Mouse (Mus musculus) kidney, embryonic 14.5 days (tissue): Measurements from ENCODE around the gene Mthfd1l. TPM values are rescaled to one million over a fixed set of nuclear protein-coding genes. Genes with fewer than 3 reads are reported as not detected.

Source experiments
- ATAC-seq: fragments of 200-750 bp; cut with Nextera tagmentation; 2 replicates; pipeline ENCODE4 v1.8.0; 2017; ENCODE audit warnings: moderate number of reproducible peaks, mild to moderate bottlenecking, moderate TSS enrichment, moderate library complexity; ENCODE audit not compliant: low FRiP score, low TSS enrichment
- H3K27ac ChIP-seq: fragments of 300-500 bp; sonication (generic); 2 replicates; pipeline ENCODE4 v1.5.1; 2014; ENCODE audit warnings: low read depth, mild to moderate bottlenecking, low read length, moderate library complexity, mixed read lengths
- H3K27me3 ChIP-seq: fragments of 300-500 bp; sonication (generic); 2 replicates; pipeline ENCODE4 v1.6.1; 2014; ENCODE audit warnings: mild to moderate bottlenecking, low read length; ENCODE audit not compliant: control insufficient read depth, insufficient read depth
- H3K36me3 ChIP-seq: fragments of 300-500 bp; sonication (generic); 2 replicates; pipeline ENCODE4 v1.6.1; 2014; ENCODE audit warnings: low read length, mixed read lengths; ENCODE audit not compliant: control insufficient read depth, insufficient read depth
- H3K4me1 ChIP-seq: fragments of 300-500 bp; sonication (generic); 2 replicates; pipeline ENCODE4 v1.6.1; 2014; ENCODE audit warnings: low read length, mixed read lengths; ENCODE audit not compliant: control insufficient read depth, insufficient read depth
- H3K4me2 ChIP-seq: fragments of 300-500 bp; sonication (generic); replicated peaks from 2 replicates; pipeline ENCODE4 v1.6.1; 2014; ENCODE audit warnings: low read depth, mild to moderate bottlenecking, low read length
- H3K4me3 ChIP-seq: fragments of 300-500 bp; sonication (generic); 2 replicates; pipeline ENCODE4 v1.5.1; 2014; ENCODE audit warnings: mild to moderate bottlenecking, low read length
- H3K9ac ChIP-seq: fragments of 300-500 bp; sonication (generic); 2 replicates; pipeline ENCODE4 v1.6.1; 2014; ENCODE audit warnings: low read depth, mild to moderate bottlenecking, low read length, moderate library complexity
- H3K9me3 ChIP-seq: fragments of 300-500 bp; sonication (generic); 2 replicates; pipeline ENCODE4 v1.6.1; 2016; ENCODE audit warnings: low read length; ENCODE audit not compliant: control insufficient read depth
- WGBS: fragments of 180-500 bp; shearing (Covaris S2); extraction: QIAGEN DNeasy Blood & Tissue Kit; methylation state at CpG from one replicate; pipeline ENCODE4 v1.1.7; 2014; 5-methylcytosine and 5-hydroxymethylcytosine counted together
- polyA plus RNA-seq: library from polyadenylated mRNA; unstranded; fragments of >200 nt; fragmentation: Nextera tagmentation; extraction: Ambion mirVana; gene quantifications from 2 replicates; pipeline ENCODE4 v1.2.1, GENCODE M21; 2014

Gene Mthfd1l
- polyA plus RNA-seq, 1 experiment from 2014 or later, result 20.2 TPM

DNA sequence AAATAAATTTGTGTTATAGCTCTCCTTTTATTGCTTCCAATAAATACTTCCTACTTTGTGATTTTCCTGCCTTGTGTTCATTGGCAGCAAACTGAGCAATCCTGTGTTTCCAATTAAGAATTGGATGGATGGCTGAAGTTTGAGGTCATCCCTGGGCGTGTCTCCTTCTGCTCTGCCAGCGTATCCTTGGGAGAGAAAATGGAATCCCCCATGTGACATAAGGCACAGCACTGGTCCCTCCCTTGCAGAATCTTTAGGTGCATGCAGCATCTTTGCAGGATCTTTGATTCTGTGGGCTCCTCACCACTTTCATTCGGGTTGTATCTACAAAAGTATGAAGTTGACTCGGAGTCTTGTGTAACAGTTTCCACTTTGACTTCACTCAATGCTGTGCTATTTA, 53.7 kb downstream of the Mthfd1l start:
- no peak overlapping the region for H3K4me3 ChIP-seq
- H3K9ac ChIP-seq, result no peak overlapping the region

DNA sequence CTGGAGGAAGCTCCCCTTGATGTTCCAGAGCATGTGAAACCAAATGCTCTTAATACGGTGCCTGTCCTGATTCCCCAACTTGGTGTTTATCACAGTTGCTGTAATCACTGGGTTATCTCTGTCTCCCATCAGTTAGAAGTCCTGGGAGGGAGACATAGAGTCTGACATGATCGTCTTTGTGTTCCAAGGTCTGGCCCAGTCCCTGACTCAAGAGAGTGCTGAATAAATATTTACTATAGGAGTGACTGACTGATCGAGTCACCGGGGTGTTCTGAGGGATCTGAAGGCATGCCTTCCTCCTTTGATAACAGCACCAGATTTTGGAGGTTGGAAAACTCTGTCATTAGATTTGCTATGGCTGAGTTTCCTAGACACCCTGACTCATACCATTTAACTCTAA, 54.5 kb downstream of the Mthfd1l start:
- Histone ChIP-seq H3K9me3 (no peaks in the 10 kb centered on the region), H3K27ac (no peak overlapping the region; the same call in 1 of the 2 replicates), H3K27me3 (no peaks in the 10 kb centered on the region), H3K9ac (no peak overlapping the region), H3K36me3 (peaks cover 9% of the 10 kb centered on the region), H3K4me2 (no peak overlapping the region), H3K4me3 (no peak overlapping the region), H3K4me1 (no peaks in the 10 kb centered on the region)
- ATAC-seq, result no peak
- 59% methylated on average over 4 of the region's 4 CpGs for WGBS

More for the DNA sequence above, 53.7 kb downstream of the Mthfd1l start:
- H3K27ac ChIP-seq, result no peak overlapping the region; the same call in 1 of the 2 replicates
- H3K27me3 ChIP-seq, result no peaks in the 10 kb centered on the region
- H3K4me1 ChIP-seq, result no peaks in the 10 kb centered on the region
- 82% methylated on average over 4 of the region's 4 CpGs for WGBS
- H3K4me2 ChIP-seq, result no peak overlapping the region
- no peaks in the 10 kb centered on the region for H3K9me3 ChIP-seq
- no peak for ATAC-seq
- H3K36me3 ChIP-seq, result peaks cover 6% of the 10 kb centered on the region

DNA sequence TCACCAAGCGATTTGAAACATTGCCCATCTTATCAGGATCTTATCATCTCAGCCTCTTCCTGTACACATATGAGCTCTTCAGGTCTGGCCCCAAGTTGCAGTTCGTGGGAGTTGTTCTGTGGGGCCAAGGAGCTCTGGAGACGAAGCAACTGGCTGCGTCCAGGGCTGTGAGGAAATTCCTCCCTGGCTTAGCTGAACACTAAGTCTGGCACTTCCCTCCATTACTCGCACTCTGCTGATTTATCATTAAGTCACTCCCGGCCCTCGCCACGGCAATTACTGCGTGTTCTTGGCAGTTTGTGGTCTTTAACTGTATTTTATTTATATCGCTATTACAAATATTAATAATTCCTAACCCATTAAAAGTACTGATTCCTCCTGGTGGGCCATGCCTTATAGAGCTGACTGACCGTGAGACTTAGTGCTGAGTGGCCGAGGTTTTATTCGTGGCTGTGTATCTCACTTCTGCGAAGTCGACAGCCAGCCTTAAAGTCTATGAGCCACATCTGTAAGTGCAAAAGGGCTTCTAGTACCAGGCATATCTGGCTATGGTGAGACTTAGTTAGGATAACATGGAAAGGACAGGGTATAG, 56.0 kb downstream of the Mthfd1l start:
- Histone ChIP-seq H3K4me2 (no peak overlapping the region), H3K9ac (no peak overlapping the region), H3K4me3 (no peak overlapping the region), H3K4me1 (no peaks in the 10 kb centered on the region), H3K36me3 (peaks cover 9% of the 10 kb centered on the region), H3K27me3 (no peaks in the 10 kb centered on the region), H3K27ac (no peak overlapping the region), H3K9me3 (no peaks in the 10 kb centered on the region)
- WGBS, result 70% methylated on average over 15 of the region's 15 CpGs
- peak; percentile 28; the same call in 1 of the 2 replicates for ATAC-seq

GRCm38 (mm10) chr10:4033761-4034160, 60.8 kb downstream of the Mthfd1l start:
- Histone ChIP-seq H3K4me3 (no peak overlapping the region), H3K27me3 (no peaks in the 10 kb centered on the region), H3K9me3 (no peaks in the 10 kb centered on the region), H3K9ac (no peak overlapping the region), H3K27ac (no peak overlapping the region), H3K4me1 (0 out of 2 replicates have a peak, but pooled peaks cover 7% of the 10 kb centered on the region), H3K36me3 (peaks cover 14% of the 10 kb centered on the region), H3K4me2 (no peak overlapping the region)
- WGBS, result 64% methylated on average over 8 of the region's 9 CpGs
- ATAC-seq, result no peak

- Histone ChIP-seq H3K9me3 (no peaks in the 10 kb centered on the region), H3K4me3 (no peak overlapping the region), H3K36me3 (peaks cover 12% of the 10 kb centered on the region; the same call in 1 of the 2 replicates), H3K9ac (no peak overlapping the region), H3K27me3 (no peaks in the 10 kb centered on the region), H3K27ac (no peak overlapping the region), H3K4me2 (no peak overlapping the region), H3K4me1 (0 out of 2 replicates have a peak, but pooled peaks cover 7% of the 10 kb centered on the region)
- ATAC-seq, result no peak
- WGBS, result 90% methylated on average over 7 of the region's 7 CpGs
Observed at GRCm38 (mm10) chr10:4036476-4036875, 63.6 kb downstream of the Mthfd1l start.

- no peak for ATAC-seq
Observed at GRCm38 (mm10) chr10:4037066-4037465, 64.1 kb downstream of the Mthfd1l start.

GRCm38 (mm10) chr10:4038576-4038975, 65.7 kb downstream of the Mthfd1l start:
- 44% methylated on average over 11 of the region's 11 CpGs for WGBS

More at GRCm38 (mm10) chr10:4037066-4037465, 64.1 kb downstream of the Mthfd1l start:
- H3K9ac ChIP-seq, result no peak overlapping the region
- 0 out of 2 replicates have a peak, but pooled peaks cover 7% of the 10 kb centered on the region for H3K4me1 ChIP-seq
- WGBS, result 62% methylated on average over 3 of the region's 3 CpGs
- H3K27me3 ChIP-seq, result no peaks in the 10 kb centered on the region
- H3K27ac ChIP-seq, result peak overlapping the region; percentile 59; the same call in 1 of the 2 replicates
- H3K4me3 ChIP-seq, result no peak overlapping the region
- peaks cover 14% of the 10 kb centered on the region; the same call in 1 of the 2 replicates for H3K36me3 ChIP-seq
- no peak overlapping the region for H3K4me2 ChIP-seq
- no peaks in the 10 kb centered on the region for H3K9me3 ChIP-seq

DNA sequence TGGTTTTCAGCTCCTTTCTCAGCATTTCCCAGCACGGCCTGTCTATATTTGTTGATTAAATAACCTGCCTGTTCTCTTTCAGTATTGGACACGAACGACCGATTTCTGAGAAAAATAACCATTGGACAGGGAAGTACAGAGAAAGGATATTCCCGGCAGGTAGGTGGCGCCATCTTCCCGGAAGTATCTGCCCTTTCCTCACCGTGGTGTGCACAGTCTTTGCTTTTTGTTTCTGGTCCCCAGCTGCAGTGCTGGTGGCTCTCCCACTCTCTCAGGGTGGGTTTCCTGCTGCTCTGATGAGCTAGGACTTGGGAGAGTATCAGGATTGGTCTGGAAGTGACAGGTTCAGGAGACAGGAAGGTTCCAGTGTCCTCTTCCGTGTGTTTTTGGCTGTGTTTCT, 68.8 kb downstream of the Mthfd1l start:
- no peak overlapping the region for H3K4me2 ChIP-seq
- 0 out of 2 replicates have a peak, but pooled peaks cover 9% of the 10 kb centered on the region for H3K36me3 ChIP-seq
- no peaks in the 10 kb centered on the region for H3K9me3 ChIP-seq
- H3K4me3 ChIP-seq, result no peak overlapping the region
- WGBS, result 85% methylated on average over 9 of the region's 9 CpGs
- H3K27me3 ChIP-seq, result no peaks in the 10 kb centered on the region
- H3K9ac ChIP-seq, result no peak overlapping the region
- no peak for ATAC-seq
- H3K4me1 ChIP-seq, result 0 out of 2 replicates have a peak, but pooled peaks cover 7% of the 10 kb centered on the region
- H3K27ac ChIP-seq, result no peak overlapping the region

More at GRCm38 (mm10) chr10:4038576-4038975, 65.7 kb downstream of the Mthfd1l start:
- Histone ChIP-seq H3K9me3 (no peaks in the 10 kb centered on the region), H3K4me2 (no peak overlapping the region), H3K4me1 (0 out of 2 replicates have a peak, but pooled peaks cover 7% of the 10 kb centered on the region), H3K27me3 (no peaks in the 10 kb centered on the region), H3K9ac (no peak overlapping the region), H3K4me3 (no peak overlapping the region), H3K36me3 (peaks cover 13% of the 10 kb centered on the region; the same call in 1 of the 2 replicates), H3K27ac (no peak overlapping the region; the same call in 1 of the 2 replicates)
- ATAC-seq, result 0 out of 2 replicates have a peak, but pooled peaks have one; percentile 11

DNA sequence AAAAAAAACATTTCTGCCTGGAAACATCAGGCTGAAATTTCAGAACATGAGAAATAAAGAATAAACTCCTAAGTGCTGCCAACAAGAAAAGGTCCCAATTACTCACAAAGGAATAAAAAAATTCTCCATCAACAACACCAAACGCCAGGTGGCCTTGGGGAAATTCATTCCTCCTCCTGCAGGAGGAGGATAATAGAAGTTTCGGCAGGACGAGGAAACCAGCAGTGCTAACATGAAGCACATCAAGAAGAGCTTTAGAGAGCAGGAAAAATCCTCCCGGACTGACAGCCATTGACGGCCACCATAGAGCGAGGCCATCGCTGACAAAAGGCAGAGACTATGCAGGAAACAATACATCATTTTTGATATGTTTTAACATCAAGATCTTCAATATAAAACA, 71.5 kb downstream of the Mthfd1l start:
- WGBS, result 74% methylated on average over 7 of the region's 7 CpGs
- 0 out of 2 replicates have a peak, but pooled peaks cover 6% of the 10 kb centered on the region for H3K36me3 ChIP-seq
- H3K4me1 ChIP-seq, result no peaks in the 10 kb centered on the region
- no peaks in the 10 kb centered on the region for H3K27me3 ChIP-seq
- H3K4me3 ChIP-seq, result no peak overlapping the region
- ATAC-seq, result no peak
- H3K9me3 ChIP-seq, result no peaks in the 10 kb centered on the region
- no peak overlapping the region for H3K27ac ChIP-seq
- no peak overlapping the region for H3K9ac ChIP-seq
- H3K4me2 ChIP-seq, result no peak overlapping the region
